Mouse (Mus musculus) adrenal gland, adult 18-20 months (tissue): ENCODE measurements around the gene Mpdu1. TPM values are rescaled to one million over a fixed set of nuclear protein-coding genes. Genes with fewer than 3 reads are reported as not detected.

ENCODE experiments used
- DNase-seq, 2 experiments: peaks; one replicate each; pipeline ENCODE4 v3.0.0; 2021 to 2022; ENCODE audit warnings: low spot score in 2 of 2
- total RNA-seq, 2 experiments: library from RNA; stranded (reverse); gene quantifications; 1 replicate in 1 of 2; 2 replicates in 1 of 2; pipeline ENCODE4 v1.2.3; 2021

The Mpdu1 gene
- total RNA-seq, 2 experiments from 2014 or later, result 95.7 to 117 TPM

DNA sequence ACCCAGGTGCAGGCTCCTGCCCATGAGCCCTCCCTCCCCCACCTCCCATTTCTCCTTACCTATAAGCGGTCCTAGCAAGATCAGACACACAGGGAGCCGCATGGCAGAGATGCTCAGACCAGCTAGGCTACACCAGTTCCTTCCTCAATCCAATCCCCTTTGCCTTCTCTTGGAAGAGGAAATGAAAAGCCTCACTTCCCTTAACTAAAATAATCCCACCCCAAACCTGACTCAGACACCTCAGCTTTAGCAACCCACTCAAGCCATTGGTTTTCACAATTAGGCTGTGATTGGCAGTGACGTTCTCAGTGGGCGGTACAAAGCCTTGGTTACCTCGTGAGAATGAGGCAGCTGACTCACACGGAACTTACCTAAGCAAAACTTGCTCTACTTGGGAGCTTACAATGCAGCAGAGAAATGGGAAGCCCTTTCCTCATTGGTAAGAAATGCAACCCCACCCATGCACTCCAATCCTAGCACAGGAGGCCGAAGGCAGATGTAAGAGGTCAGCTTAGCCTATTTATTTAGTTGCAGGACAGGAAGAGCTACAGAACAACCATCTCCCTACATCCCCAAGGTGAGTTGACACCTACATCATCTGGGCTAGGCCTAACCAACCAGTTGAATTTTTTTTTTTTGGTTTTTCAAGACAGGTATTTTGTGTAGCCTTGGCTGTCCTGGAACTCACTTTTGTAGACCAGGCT is 3.7 kb upstream of the Mpdu1 start, which contains the start of gene Cd68:
Gene Cd68 (minus strand): TSS at position 193 of the 704 bp plus-strand sequence.
- no peak for DNase-seq

DNA sequence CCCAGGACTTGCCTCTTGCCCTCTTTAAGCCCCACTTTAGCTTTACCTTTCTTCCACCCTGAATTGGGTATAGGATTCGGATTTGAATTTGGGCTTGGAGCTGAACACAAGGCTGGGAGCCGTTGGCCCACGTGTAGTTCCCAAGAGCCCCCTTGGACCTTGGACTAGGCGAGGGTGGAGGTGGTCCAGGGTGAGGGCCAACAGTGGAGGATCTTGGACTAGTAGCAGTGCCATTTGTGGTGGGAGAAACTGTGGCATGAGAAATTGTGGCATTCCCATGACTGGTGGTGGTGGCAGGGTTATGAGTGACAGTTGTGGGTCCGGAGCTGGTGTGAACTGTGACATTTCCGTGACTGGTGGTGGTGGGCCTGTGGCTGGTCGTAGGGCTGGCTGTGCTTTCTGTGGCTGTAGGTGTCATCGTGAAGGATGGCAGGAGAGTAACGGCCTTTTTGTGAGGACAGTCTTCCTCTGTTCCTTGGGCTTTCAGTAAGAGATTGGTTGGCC is 3.1 kb upstream of the Mpdu1 start:
- DNase-seq, result no peak

- no peak for DNase-seq
These were observed 2.4 kb upstream of the Mpdu1 start for GRCm38 (mm10) chr11:69664841-69665240.

- no peak for DNase-seq
These were observed 1.4 kb upstream of the Mpdu1 start for GRCm38 (mm10) chr11:69663795-69664194.

- no peak for DNase-seq
These were observed 677 bp upstream of the Mpdu1 start for GRCm38 (mm10) chr11:69662967-69663671.

DNA sequence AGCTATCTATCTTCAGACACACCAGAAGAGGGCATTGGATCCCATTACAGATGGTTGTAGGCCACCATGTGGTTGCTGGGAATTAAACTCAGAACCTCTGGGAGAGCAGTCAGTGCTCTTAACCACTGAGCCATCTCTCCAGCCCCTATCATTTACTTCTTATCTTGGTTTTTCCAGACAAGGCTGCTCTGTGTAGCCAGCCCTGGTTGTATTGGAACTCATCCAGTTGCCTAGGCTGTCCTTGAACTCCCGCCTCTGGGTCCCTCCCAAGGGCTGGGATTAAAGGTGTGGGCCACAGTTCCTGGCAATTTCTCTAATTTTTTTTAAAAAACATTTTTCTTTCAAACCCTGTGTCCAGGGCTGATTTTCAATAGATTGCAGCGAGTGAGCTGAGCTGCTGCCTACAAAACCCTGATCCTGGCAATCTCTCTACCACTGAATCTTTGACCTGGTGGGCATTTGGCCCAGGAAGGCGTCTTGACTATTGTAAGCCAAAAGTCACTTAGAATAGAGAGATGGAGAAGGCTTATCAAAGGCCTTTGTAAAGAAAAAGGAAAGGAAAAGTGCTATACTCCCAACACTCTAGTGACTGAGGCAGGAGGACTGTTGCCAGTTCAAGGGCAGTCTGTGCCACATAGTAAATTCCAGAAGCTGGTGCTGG is 1.1 kb downstream of the Mpdu1 start:
- no peak for DNase-seq

- no peak for DNase-seq
These were observed 5.0 kb downstream of the Mpdu1 start for GRCm38 (mm10) chr11:69657462-69657881.

DNA sequence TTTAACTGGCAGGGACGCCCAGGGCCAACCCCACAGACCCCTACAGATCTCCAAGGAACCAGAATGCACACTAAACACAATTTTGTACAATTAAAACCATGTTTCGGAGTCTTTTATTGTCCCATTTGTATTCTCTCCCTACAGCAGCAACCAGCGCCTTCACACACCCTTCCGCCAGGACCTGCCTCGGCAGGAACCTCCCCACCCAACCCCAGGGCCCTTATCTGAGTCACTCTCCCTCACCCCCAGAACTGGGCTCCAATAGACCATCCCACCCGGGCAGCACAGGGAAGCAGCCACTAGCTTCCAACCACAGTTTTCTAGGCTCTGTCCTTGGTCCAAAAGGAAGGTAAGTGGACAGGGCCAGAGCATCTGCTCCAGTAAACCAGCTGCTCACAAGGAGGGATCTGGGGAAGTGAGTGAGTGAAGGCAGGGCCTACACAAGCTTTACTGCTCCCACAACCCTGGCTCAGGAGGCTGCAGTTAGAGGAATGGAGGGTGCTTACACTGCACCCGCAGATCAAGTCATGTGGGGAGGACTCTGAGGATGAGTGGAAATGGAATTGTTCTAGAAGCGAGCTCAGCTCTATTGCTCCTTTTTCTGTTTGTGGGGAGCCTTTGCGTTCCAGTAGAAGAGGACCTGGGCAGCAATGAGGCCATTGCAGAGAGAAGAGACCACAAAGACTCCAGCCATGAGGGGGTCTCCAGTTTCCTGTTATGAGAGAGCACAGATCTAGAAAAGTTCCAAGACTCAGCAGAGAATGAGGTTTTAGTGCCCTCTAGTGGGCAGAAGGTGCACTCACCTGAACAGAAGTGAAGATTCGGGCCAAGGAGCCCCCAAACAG is 5.6 kb downstream of the Mpdu1 start:
- DNase-seq, result no peak

GRCm38 (mm10) chr11:69656065-69656455 is 6.4 kb downstream of the Mpdu1 start:
- DNase-seq, result no peak

- DNase-seq, result peak; percentile 59 to 62
These were observed 7.0 kb downstream of the Mpdu1 start, which contains the start of gene Sox15 for GRCm38 (mm10) chr11:69655264-69656064. Gene Sox15, plus strand, starts transcription at chr11:69655314.

DNA sequence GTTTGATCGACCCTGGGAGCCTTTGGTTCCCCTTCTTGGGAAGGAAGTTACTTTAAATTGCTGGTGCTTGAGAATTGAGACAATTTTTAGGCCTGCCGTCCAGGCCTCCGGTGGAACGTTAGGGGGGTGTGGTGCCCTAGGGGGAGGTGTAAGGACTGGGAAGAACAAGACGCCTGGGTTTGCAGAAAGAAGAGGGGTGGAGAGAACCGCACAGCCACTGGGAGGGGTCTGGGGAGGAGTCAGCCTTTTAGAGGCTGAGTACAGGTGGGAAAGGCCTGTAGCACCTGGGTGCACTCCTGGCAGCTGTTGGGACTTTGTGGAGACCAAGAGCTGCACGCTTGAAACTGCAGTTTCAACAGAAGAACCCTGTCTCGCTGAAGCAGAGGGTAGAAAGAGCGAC is 7.7 kb downstream of the Mpdu1 start:
- DNase-seq, result no peak

GRCm38 (mm10) chr11:69653399-69653798 is 9.0 kb downstream of the Mpdu1 start:
- DNase-seq, result no peak

GRCm38 (mm10) chr11:69645860-69646259 is 16.6 kb downstream of the Mpdu1 start:
- no peak for DNase-seq

- DNase-seq, result no peak
These were observed 27.0 kb downstream of the Mpdu1 start for GRCm38 (mm10) chr11:69635471-69635870.

DNA sequence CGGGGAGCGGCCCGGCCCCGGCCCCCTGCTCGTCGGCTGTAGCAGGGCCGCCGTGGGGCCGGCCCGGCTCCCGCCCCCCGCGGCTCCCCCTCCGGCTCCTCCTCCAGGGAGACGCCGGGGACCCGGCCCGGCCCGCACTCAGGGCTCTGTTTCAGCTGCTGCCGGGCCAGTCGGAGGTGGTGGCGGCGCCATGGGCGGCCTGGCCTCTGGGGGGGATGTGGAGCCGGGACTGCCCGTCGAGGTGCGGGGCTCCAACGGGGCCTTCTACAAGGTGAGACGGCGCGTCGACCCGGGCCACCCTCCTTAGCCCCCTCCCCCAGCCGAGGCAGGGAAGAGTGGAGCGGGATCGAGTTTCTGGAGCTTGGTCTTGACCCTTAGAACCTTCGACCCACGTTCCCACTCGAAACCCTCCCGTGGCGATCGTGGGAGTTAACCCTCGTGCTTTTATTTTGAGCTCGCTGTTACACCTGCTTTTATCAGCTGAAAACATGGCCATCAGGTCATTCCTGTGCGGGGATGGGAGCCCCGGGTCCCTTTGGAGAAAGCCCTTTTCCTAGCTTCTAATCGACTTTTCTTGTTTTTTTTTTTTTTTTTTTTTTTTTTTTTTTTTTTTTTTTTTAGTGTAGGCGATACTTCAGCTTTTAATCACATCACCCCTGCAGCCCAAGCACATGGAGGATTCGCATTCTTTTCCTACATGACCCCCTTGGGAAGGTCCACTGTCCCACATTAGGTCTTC is 29.1 kb downstream of the Mpdu1 start:
- DNase-seq, result peak in 1 of 2 experiments; percentile 64

- DNase-seq, result peak; percentile 100
These were observed 30.0 kb downstream of the Mpdu1 start, which contains the start of gene Fxr2 for GRCm38 (mm10) chr11:69632284-69633089. Gene Fxr2, plus strand, starts transcription at chr11:69632990.

DNA sequence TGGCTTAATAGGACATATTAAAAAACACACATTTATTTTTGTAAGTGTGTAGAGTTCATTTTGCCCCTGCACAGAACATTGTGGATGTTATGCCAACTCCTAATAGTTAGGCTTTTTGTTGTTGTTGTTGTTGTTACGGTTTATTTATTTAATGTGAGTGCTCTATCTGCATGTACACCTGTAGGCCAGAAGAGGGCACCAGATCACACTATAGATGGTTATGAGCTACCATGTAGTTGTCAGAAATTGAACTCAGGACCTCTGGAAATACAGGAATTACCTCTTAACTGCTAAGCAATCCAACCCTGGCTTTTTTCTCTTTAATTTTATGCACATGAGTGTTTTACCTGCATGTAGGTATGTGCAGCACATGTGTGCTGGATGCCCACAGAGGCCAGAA is 32.6 kb downstream of the Mpdu1 start:
- no peak for DNase-seq

DNA sequence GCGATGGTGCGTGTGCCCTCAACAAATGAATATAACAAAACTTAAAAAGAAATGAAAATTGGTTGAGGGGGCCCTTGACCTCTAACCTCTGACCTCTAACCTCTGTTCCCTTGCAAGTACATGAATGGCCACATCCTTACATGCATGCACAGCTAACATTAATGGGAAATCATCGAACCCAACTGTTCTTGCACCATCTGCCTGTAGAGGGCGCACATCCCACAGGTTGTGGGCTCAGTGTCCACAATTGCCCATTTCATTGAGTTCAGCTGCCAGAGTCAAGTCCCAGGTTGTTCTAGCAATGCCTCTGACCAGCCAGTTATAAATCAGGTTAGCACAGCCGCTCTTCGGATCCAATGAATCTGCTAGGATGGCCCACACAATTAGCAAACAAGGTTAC is 34.2 kb downstream of the Mpdu1 start:
- peak; percentile 82 to 83 for DNase-seq
